Comparison of ENCODE assay signal across 1 mouse cellular context in genomic region chr11:70506385-70506784, GRCm38 (mm10).
A peak's percentile ranks its signal among the peaks of the same experiment; 100 is the strongest.
TF ChIP-seq lines count a peak whose summit lies in the region.

No protein-coding gene starts in this region.

TF ChIP-seq in MEL, 35 proteins besides CTCF, POLR2A, EP300 and RAD21 (continued from another document):
- peak; percentile 66 for TF ChIP-seq ZNF384 (IDR thresholded peaks at IDR 0.05; ENCODE audit: low read depth, low read length)
- TF ChIP-seq TBP (IDR thresholded peaks at IDR 0.05; ENCODE audit: low read depth, low read length) = peak; percentile 26; the same call in 1 of the 2 replicates
- TF ChIP-seq BHLHE40 (IDR thresholded peaks at IDR 0.05; ENCODE audit: borderline replicate concordance, low read depth, low read length) = 0 out of 2 replicates have a peak, but pooled peaks have one; percentile 18
- peak; percentile 97 for TF ChIP-seq SMC3 (IDR thresholded peaks at IDR 0.05; ENCODE audit: low read depth, low read length)
- TF ChIP-seq NRF1 (IDR thresholded peaks at IDR 0.05; ENCODE audit: insufficient read depth, low read depth, low read length, poor library complexity, severe bottlenecking) = no peak
- TF ChIP-seq GATA1 (IDR thresholded peaks at IDR 0.05; ENCODE audit: low read depth, low read length) = 0 out of 2 replicates have a peak, but pooled peaks have one; percentile 3
- 0 out of 2 replicates have a peak, but pooled peaks have one; percentile 41 for TF ChIP-seq MYC (IDR thresholded peaks at IDR 0.05; ENCODE audit: low read depth, low read length)
- TF ChIP-seq MAZ (IDR thresholded peaks at IDR 0.05; ENCODE audit: low read depth, low read length) = 0 out of 2 replicates have a peak, but pooled peaks have one; percentile 67
- no peak for TF ChIP-seq POLR2AphosphoS2 (IDR thresholded peaks at IDR 0.05; ENCODE audit: low read length)
- TF ChIP-seq SIN3A (IDR thresholded peaks at IDR 0.05; ENCODE audit: low read length) = peak; percentile 80
- TF ChIP-seq USF1 (IDR thresholded peaks at IDR 0.05; ENCODE audit: low read depth, low read length) = no peak
- no peak for TF ChIP-seq ZKSCAN1 (IDR thresholded peaks at IDR 0.05; ENCODE audit: low read depth, low read length)
- no peak for TF ChIP-seq TCF12 (IDR thresholded peaks at IDR 0.05; ENCODE audit: low read depth, low read length)
- peak; percentile 48; the same call in 1 of the 2 replicates for TF ChIP-seq MXI1 (IDR thresholded peaks at IDR 0.05; ENCODE audit: low read depth, low read length)
- peak; percentile 67; the same call in 1 of the 2 replicates for TF ChIP-seq MAX (IDR thresholded peaks at IDR 0.05; ENCODE audit: low read length)
- TF ChIP-seq E2F4 (IDR thresholded peaks at IDR 0.05; ENCODE audit: borderline replicate concordance, low read depth, low read length) = no peak
- peak; percentile 77 for TF ChIP-seq JUND (IDR thresholded peaks at IDR 0.05; ENCODE audit: low read depth, low read length)
- peak; percentile 95 for TF ChIP-seq ZC3H11A (IDR thresholded peaks at IDR 0.05; ENCODE audit: low read depth, low read length)
TF ChIP-seq in MEL: peak in this region for 13.
